Mouse (Mus musculus) hindbrain, embryonic 12.5 days (tissue): ENCODE data around the gene Atf6b. TPM values are rescaled to one million over a fixed set of nuclear protein-coding genes. Genes with fewer than 3 reads are reported as not detected.
A peak's percentile ranks its signal among the peaks of the same experiment; 100 is the strongest.

Source experiments
- ATAC-seq: fragments of 200-750 bp; cut with Nextera tagmentation; 2 replicates; pipeline ENCODE4 v1.8.0; 2017; ENCODE audit warnings: moderate TSS enrichment; ENCODE audit not compliant: low FRiP score
- H3K27ac ChIP-seq: fragments of 300-500 bp; sonication (generic); 2 replicates; pipeline ENCODE4 v1.5.1; 2016; ENCODE audit warnings: mild to moderate bottlenecking
- H3K27me3 ChIP-seq: fragments of 300-500 bp; sonication (generic); 2 replicates; pipeline ENCODE4 v1.6.1; 2016; ENCODE audit warnings: mild to moderate bottlenecking
- H3K36me3 ChIP-seq: fragments of 300-500 bp; sonication (generic); 2 replicates; pipeline ENCODE4 v1.6.1; 2016; ENCODE audit warnings: mild to moderate bottlenecking
- H3K4me1 ChIP-seq: fragments of 300-500 bp; sonication (generic); 2 replicates; pipeline ENCODE4 v1.6.1; 2016
- H3K4me2 ChIP-seq: fragments of 300-500 bp; sonication (generic); replicated peaks from 2 replicates; pipeline ENCODE4 v1.6.1; 2016; ENCODE audit warnings: mild to moderate bottlenecking
- H3K4me3 ChIP-seq: fragments of 300-500 bp; sonication (generic); 2 replicates; pipeline ENCODE4 v1.5.1; 2016; ENCODE audit warnings: mild to moderate bottlenecking
- H3K9ac ChIP-seq: fragments of 300-500 bp; sonication (generic); 2 replicates; pipeline ENCODE4 v1.6.1; 2016; ENCODE audit warnings: mild to moderate bottlenecking, moderate library complexity
- H3K9me3 ChIP-seq: fragments of 300-500 bp; sonication (generic); replicated peaks from 2 replicates; pipeline ENCODE4 v1.6.1; 2016; ENCODE audit warnings: mild to moderate bottlenecking
- WGBS: fragments of 180-500 bp; shearing (Covaris S2); methylation state at CpG from one replicate; pipeline ENCODE4 v1.1.7; 2016; 5-methylcytosine and 5-hydroxymethylcytosine counted together
- polyA plus RNA-seq: library from polyadenylated mRNA; unstranded; fragments of >200 nt; fragmentation: Nextera tagmentation; extraction: Ambion mirVana; gene quantifications from 2 replicates; pipeline ENCODE4 v1.2.1, GENCODE M21; 2016

Gene Atf6b
- polyA plus RNA-seq, 1 experiment from 2014 or later = 114 TPM

DNA sequence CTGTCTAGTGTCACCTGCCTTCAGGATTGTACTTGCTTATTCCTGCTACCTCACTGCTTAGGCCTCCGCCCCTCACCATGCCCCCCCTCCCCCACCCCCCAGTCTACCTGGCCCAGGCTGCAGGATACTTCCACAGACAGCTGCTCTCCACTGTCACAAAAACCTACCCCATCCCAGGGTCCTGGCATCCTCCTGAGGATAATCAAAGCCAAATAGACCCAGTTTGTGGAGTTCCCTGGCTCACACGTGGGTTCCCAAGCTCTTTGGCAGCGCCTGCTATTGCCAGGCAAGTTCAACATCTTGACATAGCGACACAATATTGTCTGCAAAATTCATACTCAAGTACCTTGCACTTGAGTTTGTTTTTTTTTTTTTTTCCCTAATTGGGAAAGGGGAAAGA, 33.7 kb downstream of the Atf6b start:
- 85% methylated on average over 4 of the region's 4 CpGs for WGBS

DNA sequence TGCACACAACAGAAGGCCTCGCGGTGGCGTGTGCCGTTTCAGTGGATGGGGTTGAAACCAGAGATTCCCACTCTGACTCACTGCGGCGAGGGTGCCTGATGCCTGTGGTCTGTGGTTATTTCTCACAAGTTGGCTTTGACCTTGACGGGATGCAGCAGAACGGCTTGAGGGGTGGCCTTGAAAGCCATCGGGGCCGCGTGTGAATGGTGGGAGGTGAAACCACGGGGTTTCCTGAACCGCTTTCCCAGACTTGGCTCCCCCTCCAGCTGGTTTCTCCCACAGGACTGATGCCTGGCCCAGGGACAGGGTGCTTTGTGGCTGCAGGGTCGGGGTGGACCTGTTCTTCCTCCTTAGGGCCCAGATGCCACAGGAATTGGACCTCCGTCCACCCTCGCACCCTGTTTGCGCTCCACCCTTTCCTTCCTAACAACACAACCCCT, 34.2 kb downstream of the Atf6b start:
- WGBS = 81% methylated on average over 17 of the region's 17 CpGs
- H3K9ac ChIP-seq = no peak overlapping the region
- H3K9me3 ChIP-seq = no peaks in the 10 kb centered on the region
- H3K27ac ChIP-seq = no peak overlapping the region
- peaks cover 4% of the 10 kb centered on the region; the same call in 1 of the 2 replicates for H3K4me1 ChIP-seq
- no peak overlapping the region for H3K4me3 ChIP-seq
- peaks cover 38% of the 10 kb centered on the region for H3K27me3 ChIP-seq
- no peaks in the 10 kb centered on the region for H3K36me3 ChIP-seq
- ATAC-seq = no peak
- no peak overlapping the region for H3K4me2 ChIP-seq

More for the DNA sequence above, 33.7 kb downstream of the Atf6b start:
- Histone ChIP-seq H3K4me2 (no peak overlapping the region), H3K27me3 (peaks cover 43% of the 10 kb centered on the region), H3K4me3 (no peak overlapping the region), H3K9ac (no peak overlapping the region), H3K4me1 (peaks cover 4% of the 10 kb centered on the region; the same call in 1 of the 2 replicates), H3K36me3 (no peaks in the 10 kb centered on the region), H3K27ac (no peak overlapping the region), H3K9me3 (no peaks in the 10 kb centered on the region)
- no peak for ATAC-seq

DNA sequence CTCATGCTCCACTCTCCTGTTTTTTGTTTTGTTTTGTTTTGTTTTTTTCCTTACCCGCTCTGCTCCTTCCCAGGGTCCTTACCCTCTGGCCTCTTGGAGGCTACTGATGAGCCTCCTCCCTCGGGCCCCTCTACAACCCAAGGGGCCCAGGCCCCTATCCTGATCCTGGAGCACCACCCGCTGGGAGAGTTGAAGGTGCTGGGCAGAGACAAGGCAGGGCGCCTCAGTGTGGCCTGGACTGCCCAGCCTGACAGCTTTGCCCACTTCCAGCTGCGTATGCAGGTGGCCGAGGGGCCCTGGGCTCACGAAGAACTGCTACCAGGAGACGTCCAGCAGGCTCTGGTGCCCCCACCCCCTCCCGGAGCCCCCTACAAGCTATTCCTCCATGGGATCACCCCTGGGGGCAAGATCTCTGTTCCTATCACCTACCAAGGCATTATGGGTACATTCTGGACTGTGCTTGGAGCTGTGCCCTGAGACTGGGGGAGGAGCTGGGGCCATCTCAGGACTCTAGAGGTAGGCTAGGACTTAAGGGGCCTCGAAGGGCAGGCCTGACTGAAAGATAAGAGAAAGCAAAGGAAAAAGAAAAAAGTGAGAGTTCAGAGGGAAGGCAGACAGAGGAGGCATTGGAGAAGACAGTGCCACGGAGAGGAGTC, 35.1 kb downstream of the Atf6b start:
- 75% methylated on average over 11 of the region's 11 CpGs for whole genome bisulfite sequencing
- no peak overlapping the region for H3K27ac ChIP-seq

DNA sequence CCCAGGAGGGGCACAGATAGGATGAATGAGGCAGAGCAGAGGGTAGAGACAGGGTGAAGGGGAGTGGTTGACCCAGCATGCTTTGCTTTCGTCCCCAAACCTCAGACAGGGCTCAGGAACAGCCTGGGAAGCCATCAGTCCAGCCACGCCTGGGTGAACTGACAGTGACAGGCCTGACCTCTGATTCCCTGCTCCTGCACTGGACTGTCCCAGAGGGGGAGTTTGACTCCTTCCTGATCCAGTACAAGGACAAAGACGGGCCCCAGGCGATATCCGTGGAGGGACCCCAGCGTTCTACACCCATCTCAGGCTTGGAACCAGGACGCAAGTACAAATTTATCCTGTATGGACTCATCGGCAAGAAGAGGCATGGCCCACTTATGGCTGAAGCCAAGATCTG, 36.2 kb downstream of the Atf6b start:
- peaks cover 23% of the 10 kb centered on the region for H3K27me3 ChIP-seq
- no peak overlapping the region for H3K9ac ChIP-seq
- no peak overlapping the region for H3K4me2 ChIP-seq
- H3K9me3 ChIP-seq = no peaks in the 10 kb centered on the region
- H3K27ac ChIP-seq = no peak overlapping the region
- WGBS = 74% methylated on average over 8 of the region's 8 CpGs
- H3K4me3 ChIP-seq = no peak overlapping the region
- H3K36me3 ChIP-seq = no peaks in the 10 kb centered on the region
- no peak for ATAC-seq
- peaks cover 4% of the 10 kb centered on the region; the same call in 1 of the 2 replicates for H3K4me1 ChIP-seq

More for the DNA sequence above, 35.1 kb downstream of the Atf6b start:
- Histone ChIP-seq H3K4me1 (peaks cover 4% of the 10 kb centered on the region; the same call in 1 of the 2 replicates), H3K9me3 (no peaks in the 10 kb centered on the region), H3K4me2 (no peak overlapping the region), H3K27me3 (peaks cover 29% of the 10 kb centered on the region), H3K9ac (no peak overlapping the region), H3K4me3 (no peak overlapping the region), H3K36me3 (no peaks in the 10 kb centered on the region)
- no peak for ATAC-seq

DNA sequence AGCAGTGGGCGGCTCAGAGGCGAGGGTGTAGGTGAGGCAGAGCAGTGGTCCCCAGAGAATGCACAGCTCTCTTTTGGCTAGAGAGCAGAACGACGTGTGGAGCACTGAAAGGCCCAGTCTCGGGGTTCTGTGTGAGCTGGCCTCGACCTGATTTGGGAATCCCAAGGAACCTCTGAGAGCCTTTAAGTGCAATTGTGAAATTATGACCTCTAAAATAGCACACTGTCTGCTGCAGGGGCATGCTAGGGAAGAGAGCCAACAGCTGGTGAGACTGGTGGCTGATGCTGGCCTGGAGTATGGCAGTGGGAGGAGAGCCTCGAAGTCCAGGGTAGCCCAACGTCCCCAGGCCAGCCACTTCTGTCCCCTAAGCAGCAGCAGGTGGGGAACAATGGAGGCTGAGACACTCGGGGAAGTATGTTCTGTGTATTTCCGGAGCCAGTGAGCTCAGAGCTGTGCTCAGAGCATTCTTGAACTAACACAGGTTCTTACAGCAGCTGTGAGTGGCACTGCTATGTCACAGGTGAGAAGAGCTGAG, 36.8 kb downstream of the Atf6b start:
- Histone ChIP-seq H3K4me3 (no peak overlapping the region), H3K4me2 (no peak overlapping the region), H3K4me1 (peaks cover 4% of the 10 kb centered on the region; the same call in 1 of the 2 replicates), H3K27ac (no peak overlapping the region), H3K27me3 (peaks cover 17% of the 10 kb centered on the region), H3K9me3 (no peaks in the 10 kb centered on the region), H3K9ac (no peak overlapping the region), H3K36me3 (no peaks in the 10 kb centered on the region)
- 69% methylated on average over 10 of the region's 10 CpGs for WGBS
- ATAC-seq = no peak

DNA sequence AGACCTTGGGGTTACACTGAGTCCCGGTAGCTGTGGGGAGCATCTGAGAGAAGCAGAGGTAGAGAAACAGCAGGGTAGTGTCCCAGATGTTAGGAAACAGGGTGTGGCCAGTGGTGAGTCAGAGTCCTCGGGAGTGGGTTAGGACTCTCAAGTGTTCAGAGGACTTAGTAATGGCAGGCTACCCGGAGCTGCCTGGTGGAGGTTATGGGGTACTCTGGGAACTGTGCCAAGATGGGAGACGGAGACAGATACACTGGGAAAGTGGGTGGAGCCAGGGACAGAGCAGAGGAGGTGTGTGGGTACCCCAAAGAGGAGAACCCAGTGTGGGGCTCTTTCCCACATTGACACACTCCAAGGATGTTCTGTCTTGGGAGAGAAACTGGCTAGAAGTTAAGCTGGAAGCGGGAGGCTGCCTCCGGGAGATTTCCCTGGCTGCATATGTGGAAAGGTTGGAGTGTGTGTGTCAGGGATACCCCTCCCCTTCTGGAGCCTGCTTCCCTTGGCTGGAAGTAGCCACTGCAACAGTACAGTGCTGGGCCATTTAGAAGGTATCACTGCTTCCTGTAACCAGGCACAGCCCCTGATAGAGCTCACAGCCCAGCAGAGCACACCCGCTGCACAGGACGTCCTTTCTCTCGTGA, 37.4 kb downstream of the Atf6b start:
- WGBS = 67% methylated on average over 9 of the region's 9 CpGs

DNA sequence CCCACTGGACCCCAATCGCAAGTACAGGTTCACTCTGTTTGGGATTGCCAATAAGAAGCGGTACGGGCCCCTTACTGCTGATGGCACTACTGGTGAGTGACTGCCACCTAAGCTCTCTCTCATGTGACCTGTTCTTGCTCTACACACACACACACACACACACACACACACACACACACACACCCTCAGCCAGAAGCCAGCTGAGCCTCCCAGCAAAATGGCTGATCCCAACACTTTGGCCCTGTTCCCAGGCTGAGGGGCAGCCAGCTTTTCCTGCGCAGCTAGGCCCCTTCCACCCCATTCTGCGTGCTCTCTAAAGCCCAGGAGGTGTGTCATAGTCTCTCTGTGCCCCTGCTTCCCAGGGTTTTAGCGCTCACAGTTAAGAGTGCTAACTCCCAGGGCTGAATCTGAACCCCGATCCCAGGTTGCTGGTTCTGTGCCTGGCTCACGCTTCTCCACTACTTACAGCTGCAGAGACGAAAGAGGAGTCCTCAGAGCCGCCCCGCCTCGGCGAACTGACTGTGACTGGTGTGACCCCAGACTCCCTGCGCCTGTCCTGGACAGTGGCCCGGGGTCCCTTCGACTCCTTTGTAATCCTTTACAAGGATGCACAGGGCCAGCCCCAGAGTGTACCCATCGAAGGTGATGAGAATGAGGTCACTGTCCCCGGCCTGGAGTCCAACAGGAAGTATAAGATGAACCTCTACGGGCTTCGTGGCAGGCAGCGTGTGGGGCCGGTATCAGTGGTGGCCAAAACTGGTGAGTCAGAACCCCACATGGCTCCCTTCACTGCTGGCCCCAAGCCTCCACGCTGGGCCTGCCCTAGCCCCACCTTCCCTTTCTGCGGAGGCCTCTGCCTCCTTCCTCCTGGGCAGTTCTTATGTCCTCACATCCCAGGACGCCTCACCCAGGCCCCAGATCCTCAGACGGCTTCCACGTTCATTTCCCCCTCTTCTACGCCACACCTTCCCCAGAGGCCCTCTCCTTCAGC, 38.5 kb downstream of the Atf6b start:
- no peak overlapping the region for H3K4me3 ChIP-seq
- 82% methylated on average over 28 of the region's 28 CpGs for WGBS
- H3K9ac ChIP-seq = no peak overlapping the region
- H3K27ac ChIP-seq = no peak overlapping the region
- H3K27me3 ChIP-seq = peaks cover 5% of the 10 kb centered on the region; the same call in 1 of the 2 replicates
- H3K9me3 ChIP-seq = no peaks in the 10 kb centered on the region
- H3K36me3 ChIP-seq = no peaks in the 10 kb centered on the region
- no peak overlapping the region for H3K4me2 ChIP-seq
- no peak for ATAC-seq
- peaks cover 4% of the 10 kb centered on the region; the same call in 1 of the 2 replicates for H3K4me1 ChIP-seq

More for the DNA sequence above, 37.4 kb downstream of the Atf6b start:
- Histone ChIP-seq H3K27me3 (peaks cover 11% of the 10 kb centered on the region; the same call in 1 of the 2 replicates), H3K27ac (no peak overlapping the region), H3K36me3 (no peaks in the 10 kb centered on the region), H3K9ac (no peak overlapping the region), H3K4me2 (no peak overlapping the region), H3K4me3 (no peak overlapping the region), H3K9me3 (no peaks in the 10 kb centered on the region), H3K4me1 (peaks cover 4% of the 10 kb centered on the region; the same call in 1 of the 2 replicates)
- ATAC-seq = no peak

DNA sequence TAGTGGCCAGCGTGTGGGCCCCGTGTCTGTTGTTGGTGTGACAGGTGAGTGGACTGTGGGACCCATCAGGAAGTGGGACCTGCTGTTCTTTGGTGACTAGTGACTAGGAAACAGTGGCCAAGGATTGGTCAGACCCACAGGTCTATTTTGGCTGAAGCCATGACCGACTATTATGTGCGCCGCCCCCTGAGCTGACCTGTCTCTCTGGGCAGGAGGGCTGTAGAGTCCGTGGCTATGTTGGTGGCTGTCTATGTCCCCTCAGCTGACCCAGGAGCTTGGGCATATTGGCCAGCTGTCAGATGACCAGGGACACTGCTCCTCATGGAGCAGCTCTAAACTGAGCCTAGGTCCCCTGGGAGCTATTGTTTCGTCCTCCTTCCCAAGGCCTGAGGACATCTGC, 41.9 kb downstream of the Atf6b start:
- H3K27me3 ChIP-seq = peaks cover 5% of the 10 kb centered on the region; the same call in 1 of the 2 replicates
- H3K9me3 ChIP-seq = no peaks in the 10 kb centered on the region
- 93% methylated on average over 7 of the region's 7 CpGs for WGBS

DNA sequence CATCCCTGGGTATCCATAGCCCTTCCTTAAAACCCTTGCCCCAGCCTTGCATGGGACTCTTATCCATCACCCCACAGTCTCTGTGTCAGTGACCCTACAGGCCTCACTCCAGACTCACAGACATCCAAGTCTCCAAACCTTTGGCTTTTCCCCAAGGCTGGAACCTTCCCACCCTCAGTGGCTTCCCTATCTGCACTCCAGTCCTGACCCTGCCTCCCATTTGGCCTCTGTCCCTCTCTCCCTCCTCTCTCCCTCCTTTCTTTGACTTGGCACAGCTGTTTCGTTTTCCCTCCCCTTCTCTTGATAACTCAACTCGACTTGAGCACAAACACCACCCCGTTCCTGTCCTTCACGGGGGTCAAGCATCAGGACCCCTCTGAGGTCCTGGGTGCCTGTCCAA, 43.5 kb downstream of the Atf6b start:
- H3K27ac ChIP-seq = no peak overlapping the region
- 83% methylated on average over 4 of the region's 4 CpGs for WGBS
- no peaks in the 10 kb centered on the region for H3K9me3 ChIP-seq

More for the DNA sequence above, 41.9 kb downstream of the Atf6b start:
- ATAC-seq = no peak
- H3K36me3 ChIP-seq = no peaks in the 10 kb centered on the region
- no peaks in the 10 kb centered on the region for H3K4me1 ChIP-seq
- no peak overlapping the region for H3K9ac ChIP-seq
- H3K27ac ChIP-seq = no peak overlapping the region
- no peak overlapping the region for H3K4me2 ChIP-seq
- no peak overlapping the region for H3K4me3 ChIP-seq

DNA sequence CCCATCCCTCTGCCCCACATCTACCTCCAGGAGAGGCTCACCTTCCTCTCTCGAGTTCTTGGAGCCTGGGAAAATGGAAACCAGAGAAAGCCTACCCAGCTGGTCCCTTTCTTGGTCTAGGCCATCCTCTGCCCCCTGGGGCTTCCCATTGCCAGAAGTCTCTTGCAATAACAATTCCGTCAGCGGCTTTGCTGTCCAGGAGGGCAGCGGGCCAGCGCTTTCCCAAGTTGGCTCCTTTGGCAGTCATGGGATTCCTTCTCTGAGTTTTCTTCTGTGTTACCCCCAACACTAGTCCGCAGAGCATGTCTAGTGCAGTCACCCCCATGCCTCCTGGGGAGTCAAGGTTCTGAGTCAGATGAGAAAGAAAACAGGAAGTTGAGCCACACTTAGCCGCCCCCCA, 46.0 kb downstream of the Atf6b start:
- no peak for ATAC-seq
- peaks cover 5% of the 10 kb centered on the region; the same call in 1 of the 2 replicates for H3K27me3 ChIP-seq
- no peaks in the 10 kb centered on the region for H3K36me3 ChIP-seq
- H3K9me3 ChIP-seq = no peaks in the 10 kb centered on the region
- H3K4me3 ChIP-seq = no peak overlapping the region
- 59% methylated on average over 7 of the region's 7 CpGs for WGBS
- H3K4me1 ChIP-seq = no peaks in the 10 kb centered on the region
- H3K4me2 ChIP-seq = no peak overlapping the region
- H3K9ac ChIP-seq = no peak overlapping the region
- H3K27ac ChIP-seq = no peak overlapping the region

More for the DNA sequence above, 43.5 kb downstream of the Atf6b start:
- ATAC-seq = no peak
- H3K36me3 ChIP-seq = no peaks in the 10 kb centered on the region
- peaks cover 5% of the 10 kb centered on the region; the same call in 1 of the 2 replicates for H3K27me3 ChIP-seq
- no peaks in the 10 kb centered on the region for H3K4me1 ChIP-seq
- H3K9ac ChIP-seq = no peak overlapping the region
- H3K4me2 ChIP-seq = no peak overlapping the region
- no peak overlapping the region for H3K4me3 ChIP-seq

DNA sequence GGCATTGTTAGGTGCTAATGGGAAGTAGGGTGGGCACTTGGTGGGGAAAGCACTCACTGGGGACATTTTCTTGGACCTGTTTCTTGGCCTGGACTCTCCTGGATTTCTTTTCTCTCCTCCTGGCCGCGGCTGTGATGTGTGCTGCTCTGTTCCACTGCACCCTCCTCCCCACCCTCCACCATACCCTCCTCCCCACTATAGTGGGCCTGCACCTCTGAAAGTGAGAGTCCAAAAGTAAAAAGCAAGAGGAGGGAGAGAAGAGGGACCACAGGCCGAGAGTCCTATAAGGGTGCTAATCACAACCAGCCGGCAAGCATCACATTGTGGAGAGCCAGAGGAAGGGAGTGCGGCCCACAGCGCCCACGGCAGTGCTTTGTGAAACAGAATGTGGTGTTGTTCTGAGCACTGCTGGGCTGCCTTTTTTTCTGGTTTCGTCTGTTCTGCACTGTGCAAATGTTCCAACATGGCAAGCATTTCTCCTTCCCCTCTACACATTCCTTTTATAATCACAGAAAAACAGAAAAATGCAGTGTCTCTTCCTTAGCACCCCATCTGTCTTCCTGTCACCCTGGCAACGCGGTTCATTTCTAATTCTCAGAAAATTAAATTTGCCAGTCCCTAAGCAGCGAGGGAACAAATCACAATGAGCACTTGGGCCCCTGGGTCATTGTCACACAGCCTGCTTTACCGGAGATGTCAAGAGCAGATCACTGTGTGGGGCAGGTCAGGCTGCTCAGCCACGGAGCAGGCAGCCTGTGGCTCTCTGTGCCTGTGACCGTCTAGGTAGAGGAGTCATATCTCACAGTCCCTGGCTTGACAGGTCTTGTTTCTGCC, 52.8 kb downstream of the Atf6b start:
- Histone ChIP-seq H3K36me3 (no peaks in the 10 kb centered on the region), H3K4me3 (no peak overlapping the region), H3K27ac (peak overlapping the region; percentile 66), H3K9me3 (no peaks in the 10 kb centered on the region), H3K4me1 (peaks cover 16% of the 10 kb centered on the region), H3K4me2 (no peak overlapping the region), H3K9ac (0 out of 2 replicates have a peak overlapping the region, but pooled peaks have one; percentile 18), H3K27me3 (no peaks in the 10 kb centered on the region)
- ATAC-seq = peak; percentile 56; the same call in 1 of the 2 replicates
- WGBS = 45% methylated on average over 14 of the region's 14 CpGs
